Mouse (Mus musculus): ENCODE measurements at regions not wholly inside any gene's neighbourhood (a gene's known extent, or its start where the extent isn't known, plus 50 kb on each side); places are given as distances from the start of the nearest gene placed in this dataset.
"Not testable (repeated sequence)": the region's sequence is repeated elsewhere in the genome, so short reads cannot be mapped to it uniquely, and the experiment has no call there.

- DNase-seq: no peak
These were observed 256.4 kb downstream of the Sema3d start for GRCm38 (mm10) chr5:12639549-12639948.

- DNase-seq: peak; percentile 11 to 32
These were observed 263.1 kb downstream of the Sema3d start for GRCm38 (mm10) chr5:12646269-12646668.

DNA sequence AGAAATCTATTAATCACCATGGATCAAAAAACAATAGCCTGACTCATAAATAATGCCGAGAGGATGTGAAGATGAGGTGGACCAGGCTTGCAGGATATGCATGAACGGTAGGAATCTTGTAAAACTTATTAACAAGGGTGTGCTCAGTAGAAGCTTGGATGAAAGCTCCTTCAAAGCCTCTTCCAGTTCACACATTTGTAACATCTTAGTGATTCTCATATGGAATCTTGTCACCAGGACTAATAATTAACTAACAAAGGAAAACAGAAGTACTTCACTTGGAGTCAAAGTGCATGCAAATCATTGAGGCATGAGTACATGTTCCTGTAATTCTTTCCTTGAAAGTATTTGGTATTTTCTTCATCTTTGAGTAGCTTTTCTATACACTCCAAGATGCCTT, 290.5 kb downstream of the Sema3d start:
- no peak for DNase-seq

DNA sequence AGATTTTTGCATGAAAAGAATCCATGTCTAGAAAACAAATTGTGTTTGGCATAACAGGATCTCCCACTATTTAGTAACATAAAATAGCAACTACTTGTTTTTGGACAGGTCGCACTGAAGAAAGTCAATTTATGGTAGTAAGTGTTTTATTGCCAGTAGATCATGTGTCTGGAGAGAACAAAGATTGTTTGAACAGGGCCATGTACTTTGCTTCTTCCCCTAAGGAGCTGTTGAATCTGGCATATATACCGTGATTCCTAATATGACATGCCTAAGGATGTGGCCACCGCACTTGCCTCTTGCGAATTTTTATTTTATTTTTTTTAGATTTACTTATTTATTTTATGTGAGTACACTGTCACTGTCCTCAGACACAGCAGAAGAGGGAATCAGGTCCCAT, 290.9 kb downstream of the Sema3d start:
- no peak for DNase-seq

DNA sequence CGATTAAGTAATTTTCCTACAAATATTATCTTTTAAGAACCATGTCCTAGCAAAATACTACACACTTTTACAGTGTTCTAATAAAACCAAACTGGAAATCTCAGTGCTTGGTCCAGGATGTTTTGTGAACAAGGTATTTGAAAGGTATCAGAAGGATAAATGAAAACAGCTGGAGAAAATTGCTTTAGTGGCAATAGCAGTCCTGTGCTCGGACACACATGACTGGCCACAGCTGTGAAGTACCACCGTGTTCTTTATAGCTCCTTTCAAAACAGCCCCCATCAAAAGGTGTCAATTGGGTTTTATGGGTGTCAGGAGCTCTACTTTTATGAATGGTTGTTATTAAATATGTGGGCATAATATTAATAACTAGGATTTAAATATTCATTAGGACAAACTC, 293.5 kb downstream of the Sema3d start:
- no peak for DNase-seq

DNA sequence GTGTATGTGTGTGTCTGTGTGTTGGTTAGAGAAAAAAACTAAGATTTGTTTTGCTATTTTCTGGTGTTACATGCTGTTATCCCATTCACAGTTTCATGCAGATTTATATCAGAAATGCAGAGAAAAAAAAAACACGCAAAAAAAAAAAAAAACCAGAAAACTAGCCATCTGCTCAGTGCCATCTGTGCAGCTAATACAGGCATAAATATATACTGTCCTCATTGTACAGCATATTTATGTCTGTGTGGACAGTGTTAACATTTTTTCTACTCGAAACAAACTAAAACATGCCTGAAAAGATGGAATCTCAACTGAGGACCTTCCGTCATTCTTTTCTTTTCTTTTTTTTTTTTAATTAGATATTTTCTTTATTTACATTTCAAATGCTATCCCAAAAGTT, 331.7 kb downstream of the Sema3d start:
- DNase-seq: no peak

DNA sequence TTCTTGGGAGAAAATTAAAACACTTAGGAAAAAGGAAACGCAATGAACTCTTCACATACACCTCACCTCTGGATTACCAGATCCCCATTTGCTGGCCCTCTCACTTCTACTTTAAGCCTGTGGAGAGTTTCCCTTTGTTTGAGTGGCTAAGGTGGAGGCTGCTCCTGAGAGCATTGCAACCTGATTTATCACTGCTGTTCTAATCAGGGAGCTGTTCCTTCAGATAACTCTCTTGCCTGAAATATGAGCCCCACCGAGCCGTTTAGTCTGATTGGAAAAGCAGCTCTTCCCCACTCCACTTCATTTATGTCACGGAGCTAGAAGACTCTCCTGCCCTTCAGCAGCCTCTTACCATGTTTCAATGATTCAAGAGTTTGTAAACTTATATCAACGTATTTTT, 368.3 kb downstream of the Sema3d start:
- DNase-seq: no peak

DNA sequence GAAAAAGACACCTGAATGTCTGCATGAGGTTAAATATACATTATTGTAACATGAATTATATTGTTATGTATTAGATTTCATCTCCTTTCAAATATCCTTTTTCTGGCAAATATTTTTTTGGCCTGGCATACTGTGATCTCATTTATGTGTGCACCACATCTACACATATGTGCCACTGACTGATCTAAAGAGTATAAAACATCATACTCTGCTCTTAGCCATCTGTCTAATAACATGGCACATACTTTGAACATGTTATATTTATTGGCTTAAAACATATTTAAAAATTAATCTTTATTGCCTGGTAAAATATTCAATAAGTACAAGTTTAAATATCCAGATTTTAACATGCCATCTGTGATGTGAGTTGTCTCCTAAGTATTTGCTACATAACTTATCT, 365.6 kb upstream of the Sema3a start:
- DNase-seq: no peak

- DNase-seq: no peak
These were observed 357.8 kb upstream of the Sema3a start for GRCm38 (mm10) chr5:12767383-12767782.

DNA sequence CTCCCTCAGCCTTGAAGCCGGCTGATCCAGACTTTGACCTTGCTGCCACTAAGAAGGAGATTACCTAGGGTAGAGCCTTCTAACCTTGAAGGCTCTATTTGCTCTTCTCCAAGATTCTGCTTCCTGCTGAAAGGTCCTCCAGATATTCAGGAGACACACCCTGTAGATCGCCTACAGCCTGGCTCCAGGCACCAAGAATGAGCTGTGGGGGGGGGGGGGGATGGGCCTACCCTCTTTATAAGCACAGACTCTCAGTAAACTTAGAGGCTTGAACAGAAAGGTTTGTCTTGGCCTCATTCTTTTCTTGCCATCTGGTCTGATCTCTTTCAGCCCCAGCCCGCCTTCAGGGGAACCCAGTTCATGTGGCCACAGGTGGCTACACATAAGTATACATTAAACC, 342.5 kb upstream of the Sema3a start:
- no peak for DNase-seq

DNA sequence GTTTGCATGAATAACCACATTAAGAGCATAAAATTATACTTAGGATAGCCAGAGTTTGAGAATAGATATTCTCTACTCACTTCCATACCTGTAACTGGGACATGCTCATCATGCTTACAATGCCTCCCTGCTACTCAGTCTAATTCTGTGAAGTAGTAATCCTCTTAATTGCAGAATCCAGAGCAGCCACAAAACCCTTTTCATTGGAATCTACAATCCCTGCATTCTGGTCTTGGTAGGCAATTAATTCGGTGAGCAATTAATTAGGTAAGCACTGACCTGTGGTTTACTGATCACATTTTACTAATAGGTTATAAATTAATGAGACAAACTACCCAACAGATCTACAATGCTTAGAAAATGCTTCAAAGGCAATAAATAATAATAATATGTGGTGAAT, 316.5 kb upstream of the Sema3a start:
- DNase-seq: no peak

DNA sequence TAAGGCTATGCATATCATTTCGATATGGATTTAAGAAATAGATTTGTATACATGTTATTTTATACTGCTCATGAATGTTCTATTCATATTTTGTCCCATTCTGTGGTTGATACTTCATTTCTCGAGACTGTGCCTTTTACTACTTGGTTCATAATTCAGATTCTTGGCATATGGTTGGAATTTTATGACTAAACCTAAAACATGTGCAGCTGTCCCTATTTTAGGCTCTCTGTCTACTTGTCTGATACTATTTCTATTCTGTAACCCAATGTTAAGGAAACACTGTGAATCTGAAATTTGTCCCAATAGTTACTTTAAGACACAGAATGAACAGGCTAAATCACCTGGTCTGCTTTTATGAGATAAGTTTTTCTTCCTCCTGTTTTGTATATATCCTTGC, 315.3 kb upstream of the Sema3a start:
- DNase-seq: no peak

- not testable (repeated sequence) for DNase-seq
These were observed 278.0 kb upstream of the Sema3a start for GRCm38 (mm10) chr5:12847207-12847606.

DNA sequence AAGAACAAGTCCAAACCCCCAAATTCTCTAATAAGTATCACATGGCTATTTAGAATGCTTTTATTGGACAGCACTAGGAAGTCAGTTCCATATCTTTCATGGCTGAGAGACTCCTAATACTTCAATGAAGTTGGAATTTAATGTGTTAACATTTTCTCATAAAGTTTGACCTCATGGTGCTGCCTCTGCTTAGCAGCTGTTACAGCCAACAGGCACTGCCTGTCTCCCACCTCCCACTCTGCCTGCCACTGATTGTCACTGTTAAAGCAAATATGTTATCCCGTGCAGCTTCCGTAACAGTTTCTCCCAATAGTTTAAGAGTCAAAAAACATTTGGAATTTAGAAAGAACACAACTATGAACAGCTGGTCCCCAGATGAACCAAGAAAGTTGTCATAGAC, 268.3 kb upstream of the Sema3a start:
- DNase-seq: no peak

DNA sequence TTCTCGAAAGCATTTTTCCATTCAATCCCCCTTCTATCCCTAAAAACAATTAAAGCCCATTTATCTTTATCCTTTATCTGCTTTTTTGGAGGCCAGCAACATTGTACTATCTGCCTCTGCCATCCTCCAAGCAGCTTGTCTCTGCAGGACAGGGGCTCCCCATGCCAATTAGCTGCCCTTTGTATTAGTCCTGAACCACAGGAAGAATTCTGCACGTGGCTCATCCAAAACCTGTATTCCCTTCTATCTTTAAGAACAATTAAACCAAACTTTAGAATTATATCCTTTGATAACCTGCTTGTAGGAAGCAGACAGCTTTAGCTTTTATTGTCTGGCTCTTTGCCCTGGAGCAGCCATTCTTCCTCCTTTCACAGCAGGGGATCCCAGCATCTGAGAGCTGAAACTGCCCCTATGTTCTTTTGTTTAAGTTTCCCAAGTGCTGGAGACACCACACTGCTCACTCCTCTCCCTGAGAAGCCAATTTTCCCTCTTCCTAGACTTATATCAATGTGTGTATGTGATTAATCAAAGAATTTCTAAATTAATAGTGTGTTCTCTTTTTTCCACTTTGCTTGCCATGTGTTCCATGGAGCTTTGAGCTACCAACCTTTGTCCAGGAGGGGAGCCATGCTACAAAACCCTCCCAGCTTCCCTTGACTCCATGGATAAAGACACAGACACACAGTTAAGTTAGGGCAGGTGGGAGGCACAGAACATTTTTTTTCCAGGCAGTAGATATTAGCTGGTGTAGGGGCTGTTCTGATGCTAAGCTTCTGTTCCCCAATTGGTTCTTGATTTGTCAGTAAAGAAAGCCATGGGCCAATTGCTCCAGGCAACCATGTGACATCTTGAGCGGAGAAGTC, 256.6 kb upstream of the Sema3a start:
- peak; percentile 61 to 62 for DNase-seq

DNA sequence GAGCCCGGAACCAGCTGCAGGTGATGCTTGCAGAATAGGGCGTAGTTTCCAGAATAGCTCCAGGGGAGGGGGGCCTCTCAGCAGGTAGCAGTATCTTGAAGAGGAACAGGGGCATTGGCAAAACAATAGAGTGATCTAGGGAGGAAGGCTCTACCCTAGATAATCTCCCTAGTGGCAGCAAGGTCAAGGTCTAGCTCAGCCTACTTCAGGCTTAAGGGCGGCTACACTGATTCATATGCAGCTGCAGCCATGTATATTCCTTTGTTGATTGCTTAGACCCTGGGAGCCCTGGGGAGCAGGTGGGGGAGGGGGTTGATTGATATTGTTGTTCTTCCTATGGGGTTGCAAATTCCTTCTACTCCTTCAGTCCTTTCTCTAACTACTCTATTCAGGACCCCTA, 252.3 kb upstream of the Sema3a start:
- no peak for DNase-seq

- DNase-seq: no peak
These were observed 247.5 kb upstream of the Sema3a start for GRCm38 (mm10) chr5:12877595-12878296.

GRCm38 (mm10) chr5:12892333-12892732, 232.9 kb upstream of the Sema3a start:
- DNase-seq: peak; percentile 11 to 18

GRCm38 (mm10) chr5:12894638-12895037, 230.6 kb upstream of the Sema3a start:
- no peak for DNase-seq

GRCm38 (mm10) chr5:12910741-12911140, 214.5 kb upstream of the Sema3a start:
- DNase-seq: no peak

- DNase-seq: no peak
These were observed 210.8 kb upstream of the Sema3a start for GRCm38 (mm10) chr5:12914395-12914794.

GRCm38 (mm10) chr5:12919335-12919734, 205.9 kb upstream of the Sema3a start:
- no peak for DNase-seq

GRCm38 (mm10) chr5:12922889-12923288, 202.3 kb upstream of the Sema3a start:
- no peak for DNase-seq

- no peak for DNase-seq
These were observed 199.7 kb upstream of the Sema3a start for GRCm38 (mm10) chr5:12925466-12925865.
